Mouse (Mus musculus) thymus, postnatal 10 days (tissue): ENCODE results near the gene 4931409K22Rik.
"Not testable (repeated sequence)": the region's sequence is repeated elsewhere in the genome, so short reads cannot be mapped to it uniquely, and the experiment has no call there.

Source experiments
- DNase-seq, 2 experiments: peaks; one replicate each; pipeline ENCODE4 v3.0.0; 2021; ENCODE audit warnings: low spot score in 2 of 2

Gene 4931409K22Rik

DNA sequence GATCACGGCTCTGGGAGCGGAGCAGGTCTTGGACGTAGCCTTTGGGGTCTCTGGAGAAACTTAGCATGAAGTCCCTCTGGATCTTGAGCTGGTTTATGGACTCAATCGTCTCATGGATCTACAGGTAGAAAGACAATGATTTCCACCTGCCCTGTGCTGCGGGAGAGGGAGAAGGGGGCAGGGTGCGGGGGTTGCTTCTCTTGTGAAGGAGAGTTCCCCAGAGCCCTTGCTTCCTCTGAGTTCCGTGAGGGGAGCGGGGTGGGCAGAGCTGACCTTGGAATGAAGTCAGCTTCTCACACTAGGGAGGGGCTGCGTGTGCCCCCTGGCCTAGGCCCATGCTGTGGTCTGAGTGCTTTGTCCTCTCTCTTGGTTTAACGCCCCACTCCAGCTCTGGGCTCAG is 36.6 kb upstream of the 4931409K22Rik start:
- DNase-seq = no peak

DNA sequence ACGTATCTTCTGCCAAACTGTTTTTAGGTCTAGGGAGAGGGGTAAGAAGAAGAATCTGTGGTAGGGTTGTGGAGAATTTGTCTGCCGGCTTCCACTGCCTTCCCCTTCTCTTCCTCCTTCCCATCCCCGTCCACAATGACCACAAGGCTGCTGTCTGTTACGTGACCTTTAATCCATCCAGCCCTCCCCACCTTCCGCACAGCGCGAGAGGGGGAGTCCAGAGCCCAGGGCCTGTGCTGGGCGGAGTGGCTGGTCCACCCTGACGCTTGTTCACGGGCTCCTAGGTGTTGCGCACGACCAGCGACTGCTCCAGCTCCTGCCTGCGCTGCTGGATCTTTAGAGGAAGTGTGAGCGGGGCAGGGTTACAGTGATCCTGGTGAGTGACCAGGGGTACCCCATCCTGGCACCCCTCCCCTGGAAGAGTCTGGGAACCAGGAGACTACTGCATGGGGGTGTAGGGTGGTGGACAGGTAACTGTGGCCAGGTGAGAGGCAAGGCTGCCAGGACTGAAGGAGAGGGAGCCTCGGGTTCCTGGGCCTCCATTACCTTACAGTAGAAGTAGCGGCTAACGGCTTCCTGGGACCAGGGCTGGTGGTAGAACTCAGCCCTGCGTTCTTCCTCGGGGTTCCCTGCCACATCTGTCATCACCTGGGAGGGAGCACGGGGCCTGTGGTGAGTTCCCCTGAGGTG is 36.0 kb upstream of the 4931409K22Rik start:
- DNase-seq = no peak

DNA sequence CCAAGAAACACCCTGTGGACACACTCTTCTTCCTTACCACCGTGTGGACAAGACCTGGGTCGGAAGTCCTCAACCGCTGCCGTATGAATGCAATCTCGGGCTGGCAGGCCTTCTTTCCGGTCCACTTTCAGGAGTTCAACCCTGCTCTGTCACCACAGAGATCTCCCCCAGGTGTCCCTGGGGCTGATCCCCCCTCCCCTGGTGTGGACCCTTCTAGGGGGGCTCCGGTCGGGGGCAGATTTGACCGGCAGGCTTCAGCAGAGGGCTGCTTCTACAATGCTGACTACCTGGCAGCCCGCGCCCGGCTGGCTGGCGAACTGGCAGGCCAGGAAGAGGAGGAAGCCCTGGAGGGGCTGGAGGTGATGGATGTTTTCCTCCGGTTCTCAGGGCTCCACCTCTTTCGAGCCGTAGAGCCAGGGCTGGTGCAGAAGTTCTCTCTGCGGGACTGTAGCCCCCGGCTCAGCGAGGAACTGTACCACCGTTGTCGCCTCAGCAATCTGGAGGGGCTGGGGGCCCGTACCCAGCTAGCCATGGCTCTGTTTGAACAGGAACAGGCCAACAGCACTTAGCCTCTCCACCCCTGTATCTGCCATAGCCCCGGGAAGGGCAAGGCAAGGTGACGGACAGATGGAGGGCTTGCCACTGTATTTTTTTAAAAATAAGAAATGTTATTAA is 35.3 kb upstream of the 4931409K22Rik start:
- no peak for DNase-seq

DNA sequence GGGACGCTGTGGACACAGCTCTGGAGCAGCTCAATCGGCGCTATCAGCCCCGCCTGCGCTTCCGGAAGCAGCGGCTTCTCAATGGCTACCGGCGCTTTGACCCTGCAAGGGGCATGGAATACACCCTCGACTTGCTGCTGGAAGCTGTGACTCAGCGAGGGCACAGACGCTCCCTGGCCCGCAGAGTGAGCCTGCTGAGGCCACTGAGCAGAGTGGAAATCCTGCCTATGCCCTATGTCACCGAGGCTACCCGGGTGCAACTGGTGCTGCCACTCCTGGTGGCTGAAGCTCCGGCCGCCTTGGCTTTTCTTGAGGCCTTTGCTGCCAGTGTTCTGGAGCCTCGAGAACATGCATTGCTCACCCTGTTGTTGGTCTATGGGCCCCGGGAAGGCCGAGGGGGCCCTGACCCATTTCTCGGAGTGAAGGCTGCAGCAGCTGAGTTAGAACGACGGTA is 34.7 kb upstream of the 4931409K22Rik start:
- DNase-seq = no peak

DNA sequence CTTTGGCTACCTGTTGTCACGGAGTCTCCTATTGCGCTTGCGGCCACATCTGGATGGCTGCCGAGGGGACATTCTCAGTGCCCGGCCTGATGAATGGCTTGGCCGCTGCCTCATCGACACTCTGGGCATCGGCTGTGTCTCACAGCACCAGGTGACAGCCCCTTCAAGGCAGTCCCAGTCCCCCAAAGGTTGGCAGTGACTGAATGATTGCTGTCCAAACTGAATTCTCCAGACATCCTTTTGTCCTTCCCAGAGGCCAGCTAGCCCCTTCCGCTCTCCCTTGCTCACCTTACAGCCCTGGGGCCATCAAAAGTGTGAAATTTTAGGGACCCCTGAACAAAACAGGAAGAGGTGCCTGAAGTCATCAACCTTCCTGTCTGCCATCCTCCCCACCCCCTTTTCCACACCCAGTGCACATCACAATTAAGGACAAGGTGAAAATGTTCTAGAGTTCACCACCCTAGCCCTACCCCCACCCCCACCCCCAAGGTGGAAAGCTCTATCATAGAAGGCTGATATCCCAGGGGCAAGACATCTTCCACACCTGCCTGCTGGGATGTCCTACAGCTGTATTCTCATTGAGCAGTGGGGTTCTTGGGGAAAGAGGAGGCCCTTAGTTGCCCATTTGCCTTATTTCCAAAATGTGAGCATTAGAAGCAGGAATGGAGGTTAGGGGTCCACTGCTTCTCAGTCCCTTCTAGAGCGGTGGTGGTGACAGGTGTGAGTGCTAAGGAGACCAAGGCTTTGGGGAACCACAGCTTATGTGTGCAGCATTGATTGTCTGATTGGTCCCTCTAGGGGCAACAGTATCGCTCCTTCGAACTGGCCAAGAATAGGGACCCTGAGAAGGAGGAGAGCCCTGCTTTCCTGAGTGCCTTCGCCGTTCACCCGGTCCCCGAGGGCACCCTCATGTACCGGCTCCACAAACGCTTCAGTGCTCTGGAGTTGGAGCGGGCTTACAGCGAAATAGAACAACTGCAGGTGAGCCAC is 33.2 kb upstream of the 4931409K22Rik start:
- no peak for DNase-seq

DNA sequence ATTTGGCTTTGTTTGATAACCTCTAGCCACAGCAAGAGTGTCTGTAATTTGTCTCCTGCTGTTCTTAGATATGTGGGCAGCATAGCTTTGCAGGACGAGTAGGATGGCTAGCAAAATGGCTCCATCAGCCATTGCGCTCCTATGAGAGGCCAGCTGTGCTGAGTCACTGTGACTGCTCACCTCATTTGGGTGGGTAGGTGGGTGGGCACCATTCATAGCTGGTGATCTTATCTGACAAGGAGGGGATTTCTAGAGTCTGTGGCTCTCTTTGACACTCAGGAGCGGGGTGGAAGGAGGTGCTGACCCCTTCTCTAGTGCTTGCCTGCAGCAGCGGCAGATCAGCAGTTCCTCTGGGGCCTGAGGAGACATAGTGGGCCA is 30.6 kb upstream of the 4931409K22Rik start:
- DNase-seq = no peak

DNA sequence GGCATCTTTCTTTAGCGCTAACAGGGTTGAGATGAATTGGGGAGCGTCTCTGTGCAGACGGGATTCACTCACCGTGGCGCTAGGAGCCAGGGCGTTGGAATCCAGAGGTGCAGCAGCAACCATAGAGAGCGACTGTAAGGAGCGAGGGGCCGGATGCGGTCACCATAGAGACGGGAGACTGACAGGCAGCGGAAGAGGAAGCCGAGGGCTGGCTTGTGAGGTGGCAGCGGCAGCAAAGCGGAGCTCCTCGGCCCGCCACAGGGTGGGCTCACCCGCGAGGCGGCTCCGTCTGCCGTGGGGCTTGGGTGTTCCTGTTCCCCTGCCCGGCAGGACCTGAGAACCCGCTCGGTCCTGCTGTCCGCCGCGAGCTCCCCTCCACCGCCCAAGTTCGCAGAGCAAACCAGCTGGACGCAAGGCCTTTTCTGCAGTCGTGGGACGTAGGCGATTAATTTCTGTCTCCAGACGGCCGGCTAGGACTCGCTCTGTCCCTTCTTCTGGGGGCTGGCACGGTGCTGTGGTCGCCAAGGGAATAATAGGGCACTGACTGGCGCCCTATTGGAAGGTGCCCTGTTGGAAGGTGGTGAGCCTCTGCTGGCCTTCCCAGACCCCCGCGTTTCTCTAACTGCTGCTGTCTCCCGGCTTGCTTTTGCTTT is 30.1 kb upstream of the 4931409K22Rik start, which contains the start of gene Chpf2:
Chpf2 (plus strand) TSS at position 195 of the 653 bp plus-strand sequence.
- DNase-seq = peak; percentile 79 to 84

DNA sequence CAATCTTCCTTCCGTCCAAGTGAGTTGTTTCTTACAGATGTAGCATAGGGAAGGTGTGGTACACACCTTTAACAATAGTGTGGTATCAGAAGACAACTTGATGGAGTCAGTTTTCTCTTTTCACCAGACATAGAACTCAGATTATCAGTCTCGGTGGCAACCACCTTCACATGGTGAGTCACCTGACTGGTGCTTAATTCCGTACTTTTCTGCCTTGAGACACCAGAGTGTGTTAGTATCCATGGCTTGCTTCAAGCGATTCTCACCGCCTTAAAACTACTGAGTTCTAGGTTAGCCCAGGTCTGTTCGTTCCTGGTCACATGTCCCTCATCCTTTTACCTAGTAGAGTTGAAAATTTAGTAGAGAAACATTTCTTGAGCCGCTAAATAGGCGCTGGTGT is 29.5 kb upstream of the 4931409K22Rik start:
- no peak for DNase-seq

DNA sequence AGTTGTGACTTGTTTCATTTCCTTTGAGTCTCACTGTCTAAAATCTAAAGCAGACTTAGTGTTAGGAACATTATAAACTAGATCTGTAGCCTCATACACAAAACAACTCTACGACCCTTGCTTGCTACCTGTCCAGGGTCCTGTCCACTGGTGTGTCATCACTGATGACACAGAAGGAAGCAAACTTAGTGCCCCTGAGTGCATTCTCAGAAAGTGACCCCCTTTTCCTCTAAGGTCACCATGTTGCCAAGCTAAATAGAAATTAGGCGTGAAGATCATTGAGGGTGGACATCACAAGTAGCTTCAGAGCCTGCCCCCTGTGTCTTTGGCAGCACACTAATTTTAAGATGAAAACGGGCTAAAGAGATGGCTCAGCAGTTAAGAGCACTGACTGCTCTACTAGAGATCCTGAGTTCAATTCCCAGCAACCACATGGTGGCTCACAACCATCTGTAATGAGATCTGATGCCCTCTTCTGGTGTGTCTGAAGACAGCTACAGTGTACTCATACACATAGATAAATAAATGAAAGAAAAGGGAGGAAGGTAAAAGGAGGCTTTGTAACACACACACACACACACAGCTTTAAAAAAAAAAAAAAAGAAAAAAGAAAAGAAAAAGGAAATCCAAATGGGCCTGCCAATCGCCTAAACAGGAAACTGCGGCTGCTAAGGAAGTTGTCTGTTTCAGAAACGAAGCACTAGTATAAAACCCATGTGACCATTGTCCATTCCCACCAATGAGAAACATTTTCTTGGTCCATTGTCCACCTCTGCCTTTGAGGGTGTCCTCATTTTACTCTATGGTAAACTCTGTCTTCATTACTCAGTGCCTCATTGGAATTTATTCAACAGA is 21.7 kb upstream of the 4931409K22Rik start:
- DNase-seq = no peak

DNA sequence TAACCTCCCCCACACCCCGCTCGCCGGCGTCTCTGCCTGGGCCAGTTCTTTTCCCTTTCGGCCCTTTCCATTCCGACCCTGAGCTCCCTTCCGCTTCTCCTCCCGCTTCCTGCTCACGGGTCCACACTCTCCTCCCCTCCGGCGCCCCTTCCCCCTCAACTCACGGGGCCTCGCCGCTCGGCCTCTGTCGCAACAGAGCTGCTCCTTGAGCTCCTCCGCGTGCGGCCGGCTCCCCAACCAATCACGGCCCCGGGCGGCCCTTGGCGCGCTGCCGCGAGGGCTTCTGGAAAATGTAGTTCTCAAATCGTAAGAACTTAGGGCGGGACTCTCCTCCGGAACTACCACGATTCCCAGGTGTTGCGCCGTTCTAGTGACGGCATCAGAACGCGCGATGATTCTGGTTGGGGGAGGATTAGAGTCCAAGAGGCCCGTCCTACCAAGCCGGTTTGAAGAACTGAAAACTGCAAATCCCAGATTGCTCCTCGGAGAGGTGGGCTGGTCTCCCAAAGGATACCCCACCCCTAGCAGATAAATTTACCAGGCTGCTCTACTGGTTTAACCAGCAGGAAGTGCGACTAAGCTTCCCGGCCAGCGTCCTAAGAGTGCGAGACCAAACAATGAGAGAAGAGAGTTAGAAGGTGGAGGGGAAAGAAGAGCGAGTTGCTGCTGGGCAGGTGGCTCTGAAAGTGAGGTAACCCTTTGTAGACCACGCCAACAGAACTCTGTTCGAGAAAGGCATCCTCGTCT is 20.7 kb upstream of the 4931409K22Rik start, which contains the start of gene Abcf2:
Abcf2 (minus strand) TSS at position 285 of the 747 bp plus-strand sequence.
- DNase-seq = peak; percentile 98 to 99

DNA sequence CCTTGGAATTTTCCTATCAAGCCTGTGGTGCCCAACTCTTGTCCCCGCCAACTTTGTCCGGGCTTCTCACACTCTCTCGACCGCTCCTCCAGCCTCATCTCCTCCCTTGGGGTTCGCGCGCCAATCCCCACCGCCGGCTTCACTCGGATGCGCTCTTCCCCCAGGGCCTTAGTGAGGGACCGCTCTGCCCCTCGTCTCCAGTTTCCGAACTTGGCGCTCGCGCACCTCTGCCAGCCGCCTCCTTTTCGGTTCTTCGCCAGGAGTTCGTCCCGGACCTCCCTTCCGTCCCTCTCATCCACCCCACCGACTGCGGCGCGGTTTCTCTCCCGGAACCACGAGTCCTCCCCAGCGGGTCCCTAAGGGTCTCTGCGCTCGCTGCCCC is 20.2 kb upstream of the 4931409K22Rik start:
- DNase-seq = no peak

DNA sequence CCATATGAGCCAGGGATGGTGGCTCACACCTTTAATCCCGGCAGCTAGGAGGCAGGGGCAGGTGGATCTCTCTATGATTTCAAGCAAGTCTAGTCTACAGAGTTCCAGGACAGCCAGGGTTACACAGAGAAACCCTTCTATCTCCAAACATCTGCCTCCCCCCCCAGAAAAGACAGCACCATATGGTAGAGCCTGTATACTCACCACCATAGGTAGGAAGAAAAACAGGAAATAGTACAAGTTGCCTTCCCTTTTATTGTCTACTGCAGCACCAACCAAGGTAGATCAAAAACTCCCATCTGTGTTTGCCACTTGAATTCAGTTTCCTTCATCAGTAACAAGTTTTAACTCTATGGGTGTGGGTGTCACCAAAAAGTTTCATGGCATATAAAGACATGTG is 19.3 kb upstream of the 4931409K22Rik start:
- DNase-seq = no peak

DNA sequence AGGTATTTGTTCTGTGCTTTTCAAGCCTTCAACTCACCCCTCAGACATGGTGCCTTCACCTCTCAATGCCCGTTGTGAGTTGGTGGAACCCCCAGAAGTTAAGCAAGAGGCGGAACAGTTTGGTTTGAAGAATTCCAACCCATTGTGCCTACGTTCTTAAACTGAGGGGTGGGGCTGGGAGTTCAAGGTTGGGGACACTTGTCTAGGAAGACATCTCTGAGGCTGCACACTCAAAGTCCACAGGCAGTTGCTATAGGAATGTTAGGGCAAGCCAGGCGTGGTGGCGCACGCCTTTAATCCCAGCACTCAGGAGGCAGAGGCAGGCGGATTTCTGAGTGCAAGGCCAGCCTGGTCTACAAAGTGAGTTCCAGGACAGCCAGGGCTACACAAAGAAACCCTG is 1.3 kb downstream of the 4931409K22Rik start:
- DNase-seq = not testable (repeated sequence)

DNA sequence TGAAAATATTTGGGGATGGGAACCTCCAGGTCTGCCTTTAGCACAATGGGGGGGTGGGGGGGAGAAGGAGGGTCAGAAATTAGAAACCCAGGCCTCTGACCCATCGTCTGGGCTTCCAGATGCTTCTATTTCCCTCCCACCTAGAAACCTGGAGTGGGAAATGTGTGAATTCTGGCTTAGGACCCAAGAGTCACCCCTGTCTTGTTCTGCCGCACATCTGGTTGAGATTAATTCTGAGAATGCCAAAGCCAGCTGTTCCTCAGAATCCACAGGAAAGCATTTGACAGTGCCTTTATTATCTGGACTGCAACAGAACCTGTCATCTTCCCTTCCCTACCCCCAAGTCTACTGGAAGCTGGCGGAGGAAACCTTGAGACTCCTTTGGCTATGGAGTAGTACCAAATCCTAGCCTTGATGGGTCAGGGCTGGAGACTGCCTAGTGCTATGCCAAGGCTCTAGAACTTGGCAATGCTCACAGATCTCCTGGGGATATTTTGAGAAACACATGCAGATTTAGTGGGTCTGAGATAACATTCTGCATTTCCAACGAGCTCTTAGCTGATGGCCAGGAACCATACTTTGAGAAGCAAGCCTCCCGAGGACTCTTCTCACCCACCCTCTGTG is 2.9 kb downstream of the 4931409K22Rik start:
- DNase-seq = no peak

DNA sequence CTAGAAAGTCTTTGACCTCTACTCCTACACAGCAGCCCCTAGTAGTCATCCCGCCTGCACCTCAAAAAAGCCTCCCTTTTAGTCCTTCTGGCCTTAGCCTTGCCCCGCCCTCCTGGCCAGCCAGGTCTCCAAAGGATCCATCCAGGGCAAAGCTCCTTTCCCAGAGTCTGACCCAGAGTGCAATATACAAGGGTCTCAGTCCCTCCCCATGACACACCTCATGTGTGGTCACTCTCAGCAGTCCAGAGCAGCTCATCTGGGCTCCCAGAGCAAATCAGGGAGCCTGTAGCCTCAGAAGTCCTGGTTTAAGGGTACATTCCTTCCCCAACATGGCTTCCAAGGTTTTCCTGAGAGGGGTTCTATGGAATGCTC is 5.3 kb downstream of the 4931409K22Rik start:
- no peak for DNase-seq

DNA sequence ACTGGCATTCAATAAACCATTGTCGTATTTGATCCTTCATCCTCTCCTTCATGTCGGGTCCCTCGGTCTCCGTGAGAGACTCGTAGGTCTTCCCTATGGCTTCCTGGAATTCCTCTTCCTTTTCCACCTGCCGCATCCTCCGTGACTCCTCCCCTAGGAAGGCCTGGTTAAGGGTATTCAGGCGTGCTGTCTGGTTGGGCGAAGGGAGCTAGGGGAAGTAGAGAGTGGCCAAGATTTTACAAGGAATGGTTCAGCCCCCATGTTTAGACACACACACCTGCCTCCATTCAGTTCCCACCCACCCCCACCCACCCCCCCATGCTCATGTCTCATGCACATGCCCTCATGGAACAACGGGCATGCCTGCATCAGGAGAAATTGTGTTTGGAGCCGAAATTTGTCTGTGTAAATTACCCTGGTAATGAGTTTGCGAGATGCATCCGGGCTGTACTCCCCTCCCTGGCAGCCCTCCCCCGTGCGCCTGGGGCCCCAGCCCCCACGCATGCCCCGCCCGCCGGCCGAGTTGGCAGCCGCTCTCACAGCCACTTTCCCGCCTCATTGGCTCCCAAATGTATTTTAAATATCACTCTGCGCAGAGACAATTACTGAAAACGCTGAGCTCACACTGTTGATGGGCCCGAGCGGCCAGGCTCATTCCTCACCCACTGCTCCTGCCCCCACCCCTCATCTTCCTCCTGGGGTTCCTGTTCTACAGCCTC is 5.9 kb downstream of the 4931409K22Rik start:
- DNase-seq = peak; percentile 34 to 49

DNA sequence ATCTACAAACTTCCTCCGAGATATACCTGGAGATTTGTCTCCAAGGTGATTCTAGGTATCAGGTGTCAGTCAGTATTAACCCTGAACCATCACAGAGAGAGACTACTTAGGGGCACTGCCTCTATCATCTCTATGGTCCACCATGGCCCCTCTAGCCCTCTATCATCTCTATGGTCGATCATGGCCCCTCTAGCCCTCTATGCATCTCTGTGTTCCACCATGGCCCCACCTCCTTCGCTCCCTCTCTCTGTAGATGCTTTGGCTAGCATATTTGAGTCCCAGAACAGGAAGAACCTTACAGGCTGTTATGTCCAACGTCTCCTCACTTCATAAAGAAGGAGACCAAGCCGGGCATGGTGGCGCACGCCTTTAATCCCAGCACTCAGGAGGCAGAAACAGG is 14.0 kb downstream of the 4931409K22Rik start:
- no peak for DNase-seq

DNA sequence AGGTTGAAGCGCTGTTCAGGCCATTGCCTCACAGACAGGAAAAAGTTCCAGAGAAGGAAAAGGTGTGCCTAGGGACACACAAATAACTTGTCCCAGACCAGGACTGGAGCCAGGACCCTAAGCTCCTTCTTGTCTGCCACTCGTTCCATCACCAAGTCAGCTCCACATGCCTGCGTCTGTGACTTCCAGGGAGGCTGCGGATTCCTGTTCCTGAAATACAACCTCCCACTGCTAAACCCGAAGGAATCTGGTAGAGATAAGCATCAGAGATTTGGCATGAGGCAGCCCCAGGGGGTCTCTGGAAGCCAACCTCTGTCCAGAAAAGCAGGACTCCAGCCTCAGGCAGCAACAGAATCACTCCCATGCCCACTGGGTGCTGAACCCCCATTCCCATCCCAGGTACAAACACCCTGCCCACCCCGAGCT is 15.5 kb downstream of the 4931409K22Rik start:
- DNase-seq = no peak
